Mouse (Mus musculus): ENCODE measurements around the gene Prodh2.
A peak's percentile ranks its signal among the peaks of the same experiment; 100 is the strongest.
"Not testable (repeated sequence)": the region's sequence is repeated elsewhere in the genome, so short reads cannot be mapped to it uniquely, and the experiment has no call there.

Prodh2 gene

DNA sequence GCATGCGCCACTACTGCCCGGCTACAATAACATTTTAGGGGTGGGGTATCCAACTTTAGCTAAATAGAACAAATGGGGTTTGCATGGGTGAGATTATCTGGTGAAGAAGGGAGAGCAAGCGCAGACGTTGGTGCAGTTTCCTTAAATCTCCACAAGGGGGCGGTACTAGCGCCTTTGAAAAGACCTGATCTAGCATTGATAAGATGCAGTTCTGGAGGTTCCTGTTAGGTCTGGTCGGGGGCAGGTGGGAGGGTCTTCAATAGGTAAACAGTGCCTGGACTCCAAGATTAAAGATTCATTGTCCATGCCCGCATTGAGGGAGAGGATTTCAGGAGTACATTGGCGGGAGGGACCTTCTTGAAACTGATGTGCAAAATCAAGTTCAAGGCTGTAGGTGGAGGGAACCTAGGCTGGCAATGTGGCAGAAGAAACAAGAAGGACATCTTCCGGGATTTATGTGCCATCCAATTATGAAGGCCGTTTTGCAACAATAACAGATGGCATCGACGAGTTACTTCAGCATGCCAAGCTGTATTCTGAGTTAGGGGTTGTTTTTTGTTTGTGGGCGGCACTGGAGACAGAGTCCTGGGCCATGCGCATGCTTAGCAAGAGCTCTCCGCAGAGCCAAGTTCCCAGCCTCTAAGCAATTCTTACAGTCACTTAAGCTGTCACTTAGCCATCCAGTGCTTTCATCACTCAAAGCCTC, 3.0 kb upstream of the Prodh2 start:
- DNase-seq = peak; percentile 74 to 83

DNA sequence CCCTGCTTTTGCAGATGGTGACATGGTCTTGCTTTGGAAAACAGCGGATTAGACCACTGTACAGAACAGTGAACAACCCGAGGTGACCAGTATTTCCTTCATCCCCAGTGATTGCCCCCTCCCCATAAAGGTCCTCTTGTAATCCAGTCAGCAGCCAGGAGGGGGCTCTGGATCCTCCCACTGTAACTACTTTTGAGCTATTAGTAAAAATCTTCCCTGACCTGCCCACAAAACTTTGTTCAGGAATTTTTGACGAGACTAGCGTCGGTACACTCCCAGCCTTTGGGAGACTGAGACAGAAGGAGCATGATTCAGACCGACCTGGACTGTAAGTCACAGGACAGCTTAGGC, 2.5 kb upstream of the Prodh2 start:
- DNase-seq = no peak

DNA sequence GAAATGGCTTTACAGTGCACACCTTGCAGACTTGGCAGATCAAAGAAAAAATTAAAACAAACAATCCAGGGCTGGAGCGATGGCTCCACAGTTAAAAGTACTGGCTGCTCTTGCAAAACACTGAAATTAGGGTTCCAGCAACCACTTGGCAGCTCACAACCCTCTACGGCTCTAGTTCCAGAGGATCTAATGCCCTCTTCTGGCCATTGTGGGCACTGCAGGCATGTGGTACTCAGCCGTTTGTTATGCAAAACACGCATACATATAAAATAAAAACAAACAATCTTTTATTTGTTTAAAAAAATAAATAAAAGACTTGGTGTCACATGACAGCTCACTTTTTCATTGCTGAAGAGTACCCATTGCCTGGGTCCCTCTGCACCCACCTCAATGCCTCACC, 657 bp upstream of the Prodh2 start:
- DNase-seq = peak; percentile 94 to 97

- DNase-seq = not testable (repeated sequence)
Measured at GRCm38 (mm10) chr7:30495506-30496042, 2.2 kb downstream of the Prodh2 start.

DNA sequence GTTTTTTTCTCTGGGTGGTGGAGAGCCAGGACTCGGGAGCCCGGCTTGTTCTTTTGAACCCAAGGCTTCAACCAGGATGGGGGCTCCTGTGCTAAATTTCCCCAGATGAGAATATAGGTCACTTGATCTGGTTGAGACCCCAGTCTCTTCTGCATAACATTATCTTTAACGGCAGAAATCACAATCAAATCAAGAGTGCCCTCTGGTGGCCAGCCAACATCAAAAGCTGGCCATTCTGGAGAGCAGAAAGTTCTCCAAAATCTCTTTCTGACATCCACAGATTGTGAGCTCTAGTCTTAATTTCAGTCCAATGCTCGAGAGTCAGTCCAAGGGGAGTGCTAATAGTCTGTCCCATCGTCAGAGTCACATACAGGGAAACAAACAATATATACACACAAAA, 7.7 kb downstream of the Prodh2 start:
- DNase-seq = peak; percentile 38 to 46

GRCm38 (mm10) chr7:30508061-30508460, 14.6 kb downstream of the Prodh2 start:
- no peak for DNase-seq

DNA sequence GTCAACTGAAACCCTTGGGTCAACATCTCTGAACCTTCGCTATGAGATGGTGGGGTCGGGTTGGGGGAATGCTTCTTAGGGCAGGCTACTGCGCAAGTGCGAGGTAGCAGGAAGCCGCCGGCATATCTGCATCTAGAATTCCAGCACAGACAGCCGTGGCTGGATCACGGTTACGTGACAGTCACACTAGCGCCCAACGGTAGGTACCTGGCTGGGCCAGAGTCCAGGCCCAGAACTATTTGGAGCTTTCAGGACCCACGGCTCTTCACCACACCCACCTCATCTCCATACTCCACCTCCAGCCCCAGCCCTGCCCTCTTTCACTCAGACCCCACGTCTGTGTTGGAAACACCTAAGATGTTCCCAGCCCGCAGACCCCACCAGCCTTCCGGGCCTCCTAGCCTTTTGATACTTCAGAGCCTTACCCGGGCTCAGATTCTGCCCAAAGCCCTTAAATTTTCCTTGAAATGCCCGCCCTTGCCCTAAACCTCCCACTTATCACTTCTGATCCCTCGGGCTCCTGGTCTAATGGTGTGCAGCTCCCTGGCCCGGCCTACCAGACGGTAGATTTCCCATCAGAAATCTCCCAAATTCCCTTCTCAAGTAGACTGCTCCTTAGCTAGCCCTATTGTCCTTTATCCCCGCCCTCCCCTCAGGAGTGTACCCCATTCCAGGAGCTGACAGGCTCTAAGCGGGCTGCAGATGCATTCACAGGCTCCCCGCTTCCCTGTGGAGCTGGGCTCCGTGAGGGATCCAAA, 21.8 kb downstream of the Prodh2 start:
- no peak for DNase-seq

DNA sequence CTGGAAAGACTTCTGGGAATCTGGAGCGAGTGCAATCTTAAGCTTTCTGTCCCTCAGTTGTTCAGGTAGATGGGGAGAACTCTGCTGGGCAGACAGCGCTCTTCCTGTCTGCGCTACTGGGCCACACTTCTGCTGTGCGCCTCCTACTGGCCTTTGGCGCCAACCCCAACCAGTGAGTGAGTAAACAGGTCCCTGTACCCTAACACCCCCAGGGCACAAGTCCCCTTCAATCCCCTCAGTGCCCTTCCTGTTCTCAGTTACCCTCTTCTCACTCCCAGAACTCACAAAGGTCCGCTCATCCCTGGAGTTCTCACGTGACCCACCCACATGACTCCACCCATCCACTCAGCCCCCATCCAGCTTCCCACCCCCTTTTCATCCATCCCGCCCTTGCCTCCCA, 24.9 kb downstream of the Prodh2 start:
- DNase-seq = no peak

DNA sequence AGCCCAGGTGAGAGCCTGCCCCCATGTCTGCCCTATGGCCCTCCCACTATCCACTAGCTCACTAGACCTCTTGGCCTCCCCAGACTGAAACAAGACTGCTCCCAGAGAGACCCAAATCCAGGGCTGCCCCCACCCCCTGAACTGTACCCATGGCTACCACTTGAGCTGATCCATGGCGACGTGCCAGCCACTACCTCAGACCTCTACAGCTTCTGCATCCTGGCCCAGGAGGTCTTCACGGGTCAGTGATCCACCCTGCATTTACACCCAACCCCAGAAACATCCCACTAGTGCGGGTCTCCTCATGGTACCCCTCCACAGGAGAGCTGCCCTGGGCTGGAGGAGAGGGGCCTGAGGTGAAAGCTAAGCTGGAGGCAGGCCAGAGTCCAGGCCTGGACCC, 27.0 kb downstream of the Prodh2 start:
- peak; percentile 60 to 67 for DNase-seq

- peak; percentile 79 to 85 for DNase-seq
Measured at GRCm38 (mm10) chr7:30520856-30521255, 27.4 kb downstream of the Prodh2 start.

DNA sequence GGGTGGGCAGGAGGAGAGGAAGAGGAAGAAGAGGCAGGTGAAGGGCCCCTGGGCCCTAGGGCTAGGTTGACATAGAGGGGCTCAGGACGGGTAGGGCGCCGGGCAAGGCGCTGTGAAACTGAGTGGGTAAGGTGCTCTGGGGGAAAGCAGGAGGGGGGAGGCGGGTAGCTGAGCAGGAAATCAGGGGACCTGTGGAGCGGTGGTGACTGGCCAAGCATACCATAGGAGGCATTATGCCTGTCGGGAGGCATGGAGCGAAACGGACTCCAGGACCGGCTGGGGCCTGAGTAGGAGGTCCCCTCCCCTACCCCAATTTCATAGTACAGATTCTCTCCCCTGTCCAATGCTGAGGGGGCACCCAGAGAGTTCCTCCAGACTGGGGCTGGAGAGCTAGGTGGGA, 29.4 kb downstream of the Prodh2 start:
- DNase-seq = no peak

GRCm38 (mm10) chr7:30524487-30524886, 31.1 kb downstream of the Prodh2 start:
- DNase-seq = no peak

- no peak for DNase-seq
Measured at GRCm38 (mm10) chr7:30525954-30526353, 32.5 kb downstream of the Prodh2 start.

- peak in 1 of 2 experiments; percentile 12 for DNase-seq
Measured at GRCm38 (mm10) chr7:30526399-30526798, 33.0 kb downstream of the Prodh2 start.

GRCm38 (mm10) chr7:30526981-30527380, 33.6 kb downstream of the Prodh2 start:
- DNase-seq = no peak

DNA sequence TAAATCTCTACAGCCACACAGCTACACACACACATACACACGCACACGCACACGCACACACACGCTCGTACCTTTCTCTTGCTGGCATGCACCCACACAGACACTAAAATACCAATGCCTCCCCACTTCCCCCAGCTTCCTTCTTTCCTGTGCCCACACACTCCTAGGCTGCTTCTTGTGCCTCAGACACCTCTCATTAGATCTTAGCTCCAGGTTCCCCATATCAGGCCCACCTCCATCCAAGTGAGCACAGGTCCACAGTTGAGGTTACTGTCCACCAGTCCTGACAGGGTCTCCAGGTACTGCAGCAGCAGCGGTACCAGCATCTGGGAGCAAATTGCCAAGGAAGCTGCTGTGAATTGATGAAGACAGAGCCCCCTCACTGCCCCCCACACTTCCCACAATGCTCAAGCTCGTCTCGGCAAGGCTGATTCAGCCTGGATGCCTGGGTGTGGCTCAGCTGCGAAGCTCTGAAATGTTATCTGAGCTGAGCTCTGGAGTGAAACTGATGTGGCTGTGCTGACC, 37.9 kb downstream of the Prodh2 start:
- no peak for DNase-seq

DNA sequence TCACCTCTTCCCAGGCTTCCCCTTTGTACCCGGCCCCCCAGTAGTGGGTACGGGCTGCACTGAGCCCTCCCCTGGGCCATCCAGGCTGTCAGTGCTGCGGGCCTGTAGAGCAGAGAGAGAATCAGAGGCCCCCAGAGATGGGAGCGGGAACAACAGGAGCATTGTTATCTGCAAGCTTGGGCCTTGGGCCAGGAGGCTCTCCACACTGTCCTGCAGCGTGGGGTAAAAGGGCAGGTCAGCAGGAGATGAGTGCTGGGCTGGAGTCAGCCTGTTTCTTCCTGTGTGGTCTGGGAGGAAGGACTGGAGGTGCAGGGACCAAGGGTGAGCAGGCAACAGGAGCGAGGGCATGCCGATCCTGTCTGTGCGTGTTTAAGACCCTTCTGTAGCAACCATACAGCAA, 39.5 kb downstream of the Prodh2 start:
- DNase-seq = peak; percentile 43 to 61

DNA sequence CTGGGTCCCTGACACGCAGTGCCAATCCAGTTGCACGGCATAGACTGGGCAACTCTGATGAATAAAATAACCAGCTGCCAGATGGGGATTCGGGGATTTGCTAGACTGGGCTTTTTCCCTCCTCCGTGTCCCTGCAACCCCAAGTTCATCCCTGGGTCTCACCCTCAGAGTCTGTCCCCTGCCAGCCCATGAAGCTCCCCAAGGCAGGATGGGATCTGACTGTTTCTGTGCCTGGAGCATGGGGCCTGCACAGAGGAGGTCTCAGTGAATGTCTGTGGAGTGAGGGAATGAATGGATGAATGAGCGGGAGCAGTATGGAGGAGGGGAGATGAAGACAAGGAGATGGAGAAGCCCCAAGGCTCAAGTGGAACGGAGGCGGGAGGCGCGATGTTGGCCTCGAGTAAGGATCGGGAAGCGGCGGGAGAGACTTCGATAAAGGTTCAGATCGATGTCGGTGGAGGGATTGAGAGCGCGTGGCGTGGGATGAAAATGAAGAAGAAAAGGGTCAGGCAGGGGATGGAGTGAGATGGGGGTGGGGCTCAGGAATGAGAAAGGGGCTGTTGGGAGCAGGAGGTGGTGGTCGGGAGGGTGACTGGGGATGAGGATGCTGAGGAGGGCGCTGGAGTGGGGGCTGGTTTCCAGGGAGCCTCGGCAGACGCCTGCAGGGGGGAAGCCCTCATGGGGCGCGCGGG, 40.7 kb downstream of the Prodh2 start:
- no peak for DNase-seq

DNA sequence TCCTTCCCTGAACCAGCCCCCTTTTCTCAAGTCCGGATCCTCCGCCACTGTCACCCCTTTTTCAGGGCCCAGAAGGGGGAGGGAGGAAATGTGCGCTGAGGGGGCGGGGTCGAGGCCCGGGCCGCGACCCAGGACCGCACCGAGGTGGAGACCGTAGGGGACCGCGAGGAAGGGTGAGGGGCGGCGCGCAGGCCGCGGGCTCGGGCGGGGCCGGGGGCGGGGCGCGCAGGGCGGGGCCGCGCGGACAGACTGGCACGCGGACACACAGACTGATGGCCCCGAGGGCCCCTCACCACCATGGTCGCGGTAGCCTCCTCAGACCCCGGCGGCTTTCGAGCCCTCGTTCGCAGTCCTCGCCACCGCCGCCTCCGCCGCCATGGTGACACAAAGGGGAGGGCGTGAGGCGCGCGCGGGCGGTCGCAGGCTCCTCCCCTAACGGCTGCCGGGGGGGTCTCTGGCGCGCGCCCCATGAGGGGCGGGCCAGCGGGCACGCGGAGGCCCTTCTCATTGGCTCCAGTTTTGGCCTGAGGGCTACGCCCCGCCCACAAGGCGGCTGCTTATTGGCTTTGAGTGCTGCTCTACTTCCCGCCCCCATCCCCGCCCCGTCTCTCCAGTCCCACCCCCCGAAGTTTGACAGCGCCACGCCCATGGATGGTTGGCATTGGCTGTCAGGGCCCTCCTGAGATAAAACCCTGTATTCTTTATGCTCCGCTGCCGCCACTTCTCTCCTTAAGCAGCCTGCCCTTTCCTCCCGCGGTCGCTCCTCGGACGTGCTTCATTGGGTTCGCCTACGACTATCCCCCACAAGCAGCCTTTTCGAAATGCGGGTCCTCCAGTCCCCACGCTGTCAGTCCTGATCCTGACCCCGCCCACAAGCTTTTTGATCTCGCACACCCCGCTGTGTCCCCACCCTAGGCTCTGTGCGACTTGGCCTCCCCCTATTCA, 41.5 kb downstream of the Prodh2 start, which contains the start of gene Arhgap33:
TSS of gene Arhgap33 (minus strand) at position 428 of the 945 bp plus-strand sequence.
- peak; percentile 99 for DNase-seq

- DNase-seq = no peak
Measured at GRCm38 (mm10) chr7:30540572-30540971, 47.1 kb downstream of the Prodh2 start.

DNA sequence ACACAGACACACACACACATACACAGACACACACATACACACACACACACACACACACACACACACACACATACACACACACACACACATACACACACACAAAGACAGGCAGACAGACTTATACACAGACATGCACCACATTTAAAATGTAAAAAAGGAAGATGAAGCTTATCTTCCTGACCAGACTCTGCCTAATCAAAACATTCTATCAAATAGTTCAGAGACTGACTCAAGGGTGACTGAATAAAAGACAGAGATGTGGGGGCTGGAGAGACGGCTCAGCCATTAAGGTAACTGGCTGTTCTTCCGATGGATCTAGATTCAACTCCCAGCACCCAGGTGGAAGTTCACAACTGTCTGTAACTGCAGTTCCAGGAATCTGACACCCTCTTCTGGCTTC, 50.9 kb downstream of the Prodh2 start:
- no peak for DNase-seq

DNA sequence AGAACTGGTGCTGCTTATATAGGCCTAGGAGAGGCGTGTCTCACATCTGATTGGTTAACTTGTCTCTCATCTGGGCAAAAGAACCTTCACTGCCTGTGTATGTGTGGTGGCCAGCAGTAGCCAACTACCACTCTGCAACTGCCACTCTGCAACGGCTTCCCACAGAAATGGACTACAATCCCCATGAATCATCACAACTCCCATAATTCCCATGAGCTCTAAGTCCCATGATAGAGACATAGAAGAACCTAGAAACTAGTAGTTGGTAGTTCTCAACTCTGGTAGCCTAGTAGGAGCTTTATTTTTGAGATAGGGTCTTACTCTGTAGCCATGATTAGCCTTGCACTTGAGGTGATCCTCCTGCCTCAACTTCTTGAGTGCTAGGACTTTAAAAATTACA, 56.5 kb downstream of the Prodh2 start:
- DNase-seq = no peak
